Mouse (Mus musculus): ENCODE data around the gene Ipo4. TPM values are rescaled to one million over a fixed set of nuclear protein-coding genes. Genes with fewer than 3 reads are reported as not detected.

Ipo4 gene
- total and polyA plus RNA-seq, 3 experiments, result 46.2 to 132 TPM; not detected in 1

DNA sequence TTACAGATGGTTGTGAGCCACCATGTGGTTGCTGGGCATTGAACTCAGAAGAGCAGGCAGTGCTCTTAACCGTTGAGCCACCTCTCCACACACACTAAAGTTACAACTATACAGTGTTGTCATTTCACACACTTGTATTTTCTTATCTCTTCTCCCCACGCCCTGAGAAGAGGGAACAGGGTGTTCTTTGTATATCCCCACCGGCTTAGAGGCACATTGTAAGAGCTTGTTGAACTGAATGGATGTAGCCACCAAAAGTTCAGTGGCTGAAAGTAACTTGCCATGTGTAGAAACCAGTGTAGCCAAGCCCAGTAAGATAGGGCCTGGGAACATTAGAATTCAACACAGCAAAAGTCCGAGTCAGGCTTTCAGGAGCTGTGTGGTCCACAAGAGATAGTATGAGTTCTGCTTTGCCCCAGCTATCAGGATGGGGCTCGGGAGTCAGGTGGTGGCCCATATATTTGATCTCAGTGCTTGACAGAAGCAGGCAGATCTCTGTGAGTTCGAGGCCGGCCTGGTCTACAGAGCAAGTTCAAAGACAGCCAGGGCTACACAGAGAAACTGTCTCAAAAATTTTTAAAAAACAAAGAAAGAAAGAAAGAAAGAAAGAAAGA lies 21.1 kb downstream of the Ipo4 start (continued):
- TF ChIP-seq MYC (IDR thresholded peaks at IDR 0.05; ENCODE audit: low read depth, low read length) (no peak), TCF12 (IDR thresholded peaks at IDR 0.05; ENCODE audit: low read depth, low read length) (0 out of 2 replicates have a peak, but pooled peaks have one; percentile 2), ELF1 (IDR thresholded peaks at IDR 0.05; ENCODE audit: low read depth, low read length) (no peak), GABPA (IDR thresholded peaks at IDR 0.05; ENCODE audit: low read depth, low read length) (no peak), TAL1 (IDR thresholded peaks at IDR 0.05; ENCODE audit: low read length) (peak; percentile 70), ZNF384 (IDR thresholded peaks at IDR 0.05; ENCODE audit: low read depth, low read length) (no peak)

DNA sequence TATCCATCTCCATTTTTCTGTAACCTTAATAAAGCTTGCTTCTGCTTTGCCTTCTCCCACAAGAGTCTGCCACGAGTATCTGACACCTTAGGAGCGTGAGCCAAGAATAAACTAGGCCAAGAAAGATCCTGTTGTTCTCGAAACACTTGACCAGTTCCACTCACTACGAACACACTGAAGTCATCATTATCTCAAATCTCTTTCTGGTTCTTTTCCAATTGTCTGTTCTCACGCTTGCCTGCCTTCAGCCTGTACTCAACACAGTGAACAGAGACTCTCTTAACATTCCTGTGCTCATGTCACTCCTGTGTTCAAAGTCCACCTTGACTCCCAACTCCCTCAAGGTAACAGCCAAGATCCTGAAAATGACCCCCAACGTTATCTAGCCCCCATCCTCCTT lies 22.4 kb downstream of the Ipo4 start:
- peak; percentile 59 for DNase-seq (ENCODE audit: low read depth, low spot score)
- Histone ChIP-seq H3K4me1 (ENCODE audit: control insufficient read depth in 1 of 2, insufficient read depth in 2 of 2, low read length in 2 of 2) (peaks cover 11 to 40% of the 10 kb centered on the region in 2 experiments), H3K27ac (ENCODE audit: control insufficient read depth, low read depth, low read length) (peak overlapping the region; percentile 24)

DNA sequence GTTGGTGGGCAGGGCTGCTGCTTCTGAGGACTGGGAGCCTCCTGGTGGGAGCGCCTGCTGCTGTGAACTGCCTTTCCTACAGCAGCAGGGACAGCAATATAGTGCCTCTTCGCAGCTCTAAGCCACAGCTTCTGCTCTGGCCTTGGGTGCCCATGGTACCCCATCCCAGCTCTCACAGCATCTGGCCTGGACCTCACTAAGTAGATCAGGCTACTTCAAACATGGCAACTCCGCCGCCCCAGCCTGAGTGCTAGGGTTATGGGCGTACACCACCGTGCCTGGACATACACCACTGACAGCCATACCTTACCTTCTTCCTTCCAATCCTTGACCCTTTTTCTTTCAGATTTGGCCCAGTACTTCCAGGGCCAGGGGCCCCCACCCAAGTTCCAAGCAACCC lies 27.4 kb downstream of the Ipo4 start:
- H3K9me3 ChIP-seq (replicated peaks; ENCODE audit: insufficient read depth, low read length), result no peaks in the 10 kb centered on the region
- H3K79me2 ChIP-seq (ENCODE audit: control insufficient read depth, insufficient read depth, low read length, poor library complexity), result no peaks in the 10 kb centered on the region
- no peak for TF ChIP-seq ZKSCAN1 (IDR thresholded peaks at IDR 0.05; ENCODE audit: low read depth, low read length)
- TF ChIP-seq MAX (IDR thresholded peaks at IDR 0.05; ENCODE audit: low read length), result no peak
- no peak for TF ChIP-seq POLR2AphosphoS5 (IDR thresholded peaks at IDR 0.05; ENCODE audit: borderline replicate concordance, low read depth, low read length)
- no peak for TF ChIP-seq ZMIZ1 (IDR thresholded peaks at IDR 0.05; ENCODE audit: low read depth, low read length)
- TF ChIP-seq CHD1 (IDR thresholded peaks at IDR 0.05; ENCODE audit: low read depth, low read length), result no peak
- TF ChIP-seq POLR2A (IDR thresholded peaks at IDR 0.05; ENCODE audit: control insufficient read depth in 1 of 2, insufficient read depth in 1 of 2, low read depth in 1 of 2, low read length in 2 of 2, poor library complexity in 1 of 2), result no peak
- TF ChIP-seq GABPA (IDR thresholded peaks at IDR 0.05; ENCODE audit: low read depth, low read length), result no peak
- no peak for TF ChIP-seq ELF1 (IDR thresholded peaks at IDR 0.05; ENCODE audit: low read depth, low read length)
- no peak for TF ChIP-seq UBTF (IDR thresholded peaks at IDR 0.05; ENCODE audit: borderline replicate concordance, insufficient read depth, low read depth, low read length)
- TF ChIP-seq NELFE (IDR thresholded peaks at IDR 0.05; ENCODE audit: low read depth, low read length), result no peak
- TF ChIP-seq USF2 (IDR thresholded peaks at IDR 0.05; ENCODE audit: borderline replicate concordance in 1 of 2, insufficient read depth in 1 of 2, low read depth in 1 of 2, low read length in 2 of 2), result no peak
- no peak for TF ChIP-seq E2F4 (IDR thresholded peaks at IDR 0.05; ENCODE audit: borderline replicate concordance, low read depth, low read length)
- no peak for TF ChIP-seq TBP (IDR thresholded peaks at IDR 0.05; ENCODE audit: low read depth, low read length)
- no peak for TF ChIP-seq ETS1 (IDR thresholded peaks at IDR 0.05; ENCODE audit: low read depth, low read length)
- TF ChIP-seq MXI1 (IDR thresholded peaks at IDR 0.05; ENCODE audit: low read depth, low read length), result no peak
- TF ChIP-seq POLR2AphosphoS2 (IDR thresholded peaks at IDR 0.05; ENCODE audit: low read length), result no peak
- TF ChIP-seq RAD21 (IDR thresholded peaks at IDR 0.05; ENCODE audit: low read depth, low read length), result no peak
- no peak for TF ChIP-seq CHD2 (IDR thresholded peaks at IDR 0.05; ENCODE audit: low read length)
- TF ChIP-seq ZC3H11A (IDR thresholded peaks at IDR 0.05; ENCODE audit: low read depth, low read length), result no peak
- DNase-seq (ENCODE audit: low read depth, low spot score), result no peak
- peaks cover 3 to 16% of the 10 kb centered on the region in 2 experiments; a peak in 3 of 4 replicates for H3K4me1 ChIP-seq (ENCODE audit: control insufficient read depth in 1 of 2, insufficient read depth in 2 of 2, low read length in 2 of 2)
- H3K27ac ChIP-seq (ENCODE audit: control insufficient read depth, low read depth, low read length), result no peak overlapping the region
- no peak overlapping the region for H3K4me3 ChIP-seq (ENCODE audit: control insufficient read depth in 1 of 2, insufficient read depth in 1 of 2, low read depth in 2 of 2, low read length in 2 of 2)
- no peaks in the 10 kb centered on the region for H3K27me3 ChIP-seq (ENCODE audit: control insufficient read depth in 1 of 2, insufficient read depth in 2 of 2, low read length in 2 of 2)
- no peak overlapping the region for H3K9ac ChIP-seq (ENCODE audit: control insufficient read depth, low read depth, low read length, poor library complexity, severe bottlenecking)
- peaks cover 0 to 16% of the 10 kb centered on the region in 2 experiments; a peak in 2 of 4 replicates for H3K36me3 ChIP-seq (ENCODE audit: control insufficient read depth in 1 of 2, insufficient read depth in 2 of 2, low read length in 2 of 2)

More for the DNA sequence above, 22.4 kb downstream of the Ipo4 start:
- TF ChIP-seq ZC3H11A (IDR thresholded peaks at IDR 0.05; ENCODE audit: low read depth, low read length) (no peak), GATA1 (IDR thresholded peaks at IDR 0.05; ENCODE audit: low read depth, low read length) (peak; percentile 33; the same call in 1 of the 2 replicates)
- Histone ChIP-seq H3K9me3 (replicated peaks; ENCODE audit: insufficient read depth, low read length) (no peaks in the 10 kb centered on the region), H3K9ac (ENCODE audit: control insufficient read depth, low read depth, low read length, poor library complexity, severe bottlenecking) (no peak overlapping the region), H3K79me2 (ENCODE audit: control insufficient read depth, insufficient read depth, low read length, poor library complexity) (no peaks in the 10 kb centered on the region), H3K4me3 (ENCODE audit: control insufficient read depth in 1 of 2, insufficient read depth in 1 of 2, low read depth in 2 of 2, low read length in 2 of 2) (no peak overlapping the region), H3K27me3 (ENCODE audit: control insufficient read depth in 1 of 2, insufficient read depth in 2 of 2, low read length in 2 of 2) (no peaks in the 10 kb centered on the region), H3K36me3 (ENCODE audit: control insufficient read depth in 1 of 2, insufficient read depth in 2 of 2, low read length in 2 of 2) (peaks cover 0 to 24% of the 10 kb centered on the region in 2 experiments; a peak in 2 of 4 replicates)
